Mouse (Mus musculus) mesoderm, embryonic 11.5 days (tissue): Measurements from ENCODE around the gene Zic2.
"Not testable (repeated sequence)": the region's sequence is repeated elsewhere in the genome, so short reads cannot be mapped to it uniquely, and the experiment has no call there.

Experiments used
- DNase-seq: peaks from one replicate; pipeline ENCODE4 v3.0.0-alpha.2; 2012; ENCODE audit warnings: low read depth, low spot score

Gene Zic2

GRCm38 (mm10) chr14:122474891-122475556, at the start of gene Zic2:
Gene Zic2 (plus strand): TSS chr14:122475435.
- peak; percentile 83 for DNase-seq

GRCm38 (mm10) chr14:122426529-122427203, 48.6 kb upstream of the Zic2 start:
- no peak for DNase-seq

- peak; percentile 50 for DNase-seq
Measured at GRCm38 (mm10) chr14:122427204-122427560, 48.1 kb upstream of the Zic2 start.

DNA sequence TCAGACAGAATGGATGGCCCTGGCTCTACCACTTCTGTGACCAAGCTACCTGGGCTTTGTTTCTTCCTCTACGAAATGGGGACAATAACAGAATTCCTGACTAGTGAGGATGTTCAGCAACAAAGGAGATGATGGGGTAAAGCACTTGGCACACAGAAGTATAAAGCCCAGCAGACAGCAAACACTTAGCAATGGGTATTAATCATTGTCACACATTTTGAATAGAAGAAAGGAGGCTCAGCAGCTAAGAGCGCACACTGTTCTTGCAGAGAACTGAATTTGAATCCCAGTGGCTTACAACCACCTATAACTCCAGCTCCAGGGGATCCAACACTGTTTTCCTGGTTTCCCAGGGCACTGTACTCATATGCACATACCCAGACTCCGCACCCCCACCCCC, 47.6 kb upstream of the Zic2 start:
- DNase-seq, result no peak

- no peak for DNase-seq
Measured at GRCm38 (mm10) chr14:122432558-122432957, 42.7 kb upstream of the Zic2 start.

- DNase-seq, result no peak
Measured at GRCm38 (mm10) chr14:122434039-122434438, 41.2 kb upstream of the Zic2 start.

GRCm38 (mm10) chr14:122436850-122437249, 38.4 kb upstream of the Zic2 start:
- DNase-seq, result no peak

DNA sequence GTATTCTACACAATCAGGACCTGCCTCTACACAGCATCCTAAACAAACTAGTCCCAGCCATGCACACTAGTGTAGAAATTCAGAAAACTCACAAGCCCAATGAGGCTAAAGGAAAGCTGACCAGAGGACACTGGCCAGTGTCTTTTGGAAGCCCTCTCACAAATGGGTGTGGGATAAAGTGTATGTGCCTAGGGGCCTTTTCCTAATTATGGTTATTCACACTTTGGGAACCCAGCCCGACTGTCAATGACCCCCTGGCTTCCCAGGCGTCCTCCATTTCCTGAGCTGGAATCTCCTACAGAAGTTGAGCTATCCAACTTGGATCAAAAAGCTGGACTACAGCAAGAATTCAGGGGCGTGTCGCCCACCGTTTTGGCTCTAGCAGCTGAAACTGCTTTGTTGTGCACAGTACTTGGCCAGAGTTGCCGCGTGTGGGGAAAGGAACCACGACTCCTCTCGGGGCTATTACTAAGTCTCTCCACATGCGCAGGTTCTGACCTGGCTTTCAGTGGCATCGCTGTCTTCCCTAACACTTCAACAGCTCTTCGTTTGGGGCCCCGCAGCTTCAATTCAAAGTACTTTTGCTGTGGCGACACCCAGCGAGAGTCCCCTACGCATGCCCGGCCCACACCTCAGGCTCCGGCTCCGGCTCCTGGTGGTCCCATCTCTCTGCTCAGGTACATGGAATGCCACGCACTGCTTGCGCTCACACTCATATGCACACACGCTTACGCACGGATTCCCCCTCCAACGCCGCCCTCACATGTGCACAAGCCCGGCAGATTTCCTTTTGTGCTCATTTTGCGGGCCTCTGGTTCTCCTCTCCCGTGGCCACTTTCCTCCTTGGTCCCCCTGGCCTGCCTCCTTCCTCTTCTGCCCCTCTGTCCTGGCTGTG, 25.4 kb upstream of the Zic2 start:
- no peak for DNase-seq

GRCm38 (mm10) chr14:122450496-122451382, 24.5 kb upstream of the Zic2 start, which contains the start of gene Gm5089:
Gene Gm5089 (minus strand): TSS chr14:122451115.
- peak; percentile 43 for DNase-seq

DNA sequence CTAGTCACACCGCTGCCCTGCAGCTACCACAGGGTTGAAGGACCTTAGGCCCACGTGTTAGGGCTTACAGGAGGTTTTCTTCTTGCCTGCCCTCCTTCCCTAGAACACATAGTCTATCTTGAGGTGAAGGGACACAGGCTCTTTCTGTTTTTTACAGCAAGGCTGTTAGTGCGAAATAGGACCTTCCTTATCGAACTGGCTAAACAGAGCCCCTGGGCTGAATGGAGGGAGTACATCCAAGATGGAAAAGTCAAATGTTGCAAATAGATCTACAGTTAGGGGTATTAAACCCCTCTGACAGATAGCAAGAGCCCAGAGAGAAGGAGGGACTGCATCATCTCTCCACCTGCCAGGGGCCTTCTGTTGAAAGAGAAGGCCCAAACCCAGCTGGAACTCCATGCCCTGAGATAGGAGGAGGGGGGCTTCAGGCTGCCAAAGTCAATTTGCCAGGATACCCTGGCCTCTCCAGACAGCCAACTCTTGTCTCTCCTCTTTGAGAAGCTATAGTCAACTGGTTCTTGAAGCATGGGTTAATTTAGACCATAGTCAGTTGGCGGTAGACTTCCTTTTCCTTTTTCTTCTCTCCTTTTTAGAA, 23.6 kb upstream of the Zic2 start:
- DNase-seq, result no peak

- peak; percentile 76 for DNase-seq
Measured at GRCm38 (mm10) chr14:122452701-122453387, 22.4 kb upstream of the Zic2 start.

DNA sequence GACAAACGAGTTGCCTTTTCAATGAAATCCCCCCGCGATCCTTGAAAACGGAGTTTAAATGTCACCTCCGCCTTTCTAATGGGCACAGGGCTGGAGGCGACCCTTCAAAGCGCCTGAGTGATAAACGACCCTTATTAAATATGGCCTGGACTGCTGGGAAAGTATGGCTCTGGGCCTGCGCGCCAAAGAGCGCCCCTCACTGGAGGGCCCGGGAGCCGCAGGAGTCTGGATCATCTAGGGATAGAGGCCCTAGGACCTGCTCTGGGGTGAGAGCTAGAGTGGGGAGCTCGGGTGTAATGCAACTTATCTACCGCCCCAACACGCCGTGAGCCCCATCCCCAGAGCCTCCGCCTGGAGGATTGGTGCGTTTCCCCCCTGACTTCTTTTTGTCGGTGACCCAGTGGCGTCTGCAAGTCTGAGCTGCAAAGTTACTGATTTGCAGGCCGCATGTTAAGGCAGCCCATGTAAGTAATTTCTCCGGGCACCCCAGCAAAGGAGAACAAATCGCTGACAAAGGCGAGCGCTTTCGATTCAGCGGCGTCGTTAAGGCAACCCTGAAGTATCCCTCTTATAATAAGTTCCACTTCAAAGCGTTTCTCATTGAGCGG, 21.7 kb upstream of the Zic2 start:
- DNase-seq, result peak; percentile 79

DNA sequence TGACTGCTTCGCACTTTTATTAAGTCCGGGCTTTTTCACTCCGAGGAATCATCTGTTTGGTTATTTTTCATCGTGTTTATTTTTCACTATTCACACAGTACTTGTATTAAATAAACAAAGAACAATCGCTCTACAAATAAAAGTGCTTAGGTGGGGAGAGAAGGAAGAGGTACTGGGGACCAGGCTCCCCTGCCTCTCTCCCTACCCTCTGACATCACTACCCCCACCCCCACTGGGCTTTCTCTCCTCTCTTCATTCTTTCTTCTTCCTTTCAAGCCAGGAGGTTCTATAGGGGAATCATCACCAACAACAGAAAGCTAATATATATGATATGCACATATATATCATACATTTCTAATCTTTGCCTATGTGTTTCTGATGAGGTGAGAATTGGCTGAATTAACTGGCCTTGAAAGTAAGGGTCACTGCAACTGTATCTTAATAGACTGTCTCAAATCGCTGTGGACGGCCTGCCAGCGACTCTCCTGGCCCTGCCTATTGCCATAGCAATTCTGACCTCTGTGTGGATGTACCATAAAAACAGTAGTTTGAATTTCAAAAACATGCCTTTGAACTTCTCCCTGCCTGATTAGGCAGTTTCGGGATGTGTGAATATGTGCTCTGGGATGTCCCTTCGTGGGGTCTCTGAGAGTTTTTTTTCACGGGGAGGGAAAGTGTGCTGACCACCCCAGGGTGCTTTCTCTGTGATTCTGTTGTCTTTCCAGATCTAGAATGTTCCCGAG, 21.1 kb upstream of the Zic2 start:
- DNase-seq, result peak; percentile 38

DNA sequence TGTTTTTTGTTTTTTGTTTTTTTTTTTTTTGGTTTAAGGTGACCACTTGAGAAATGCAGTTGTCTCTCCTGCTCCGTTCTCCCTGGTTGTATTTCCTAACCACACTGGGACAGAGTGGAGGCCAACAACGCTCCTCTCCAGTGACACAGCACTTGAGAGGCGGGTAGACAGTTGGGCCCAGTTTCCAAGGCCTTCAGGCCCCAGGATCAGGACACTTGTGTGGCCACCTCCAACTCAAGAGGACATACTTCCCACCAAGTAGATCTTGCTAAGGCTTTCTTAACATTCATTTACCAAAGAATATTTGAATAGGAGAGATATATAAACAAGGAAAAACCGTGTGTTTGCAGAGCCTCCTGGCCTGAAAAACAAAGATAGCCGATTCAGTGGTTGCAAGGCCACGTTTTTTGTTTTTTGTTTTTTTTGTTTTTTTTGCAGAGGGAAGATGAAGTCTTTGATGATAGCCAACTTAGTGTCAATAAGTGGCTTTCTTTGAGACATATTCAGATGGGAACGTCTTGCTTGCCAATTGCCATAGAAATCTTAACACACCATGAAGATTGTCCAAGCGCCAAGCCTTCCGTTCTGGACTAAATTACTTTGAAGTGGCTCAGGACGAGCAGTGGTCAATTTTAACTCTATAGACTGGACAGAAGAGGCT, 20.2 kb upstream of the Zic2 start:
- DNase-seq, result peak; percentile 15

DNA sequence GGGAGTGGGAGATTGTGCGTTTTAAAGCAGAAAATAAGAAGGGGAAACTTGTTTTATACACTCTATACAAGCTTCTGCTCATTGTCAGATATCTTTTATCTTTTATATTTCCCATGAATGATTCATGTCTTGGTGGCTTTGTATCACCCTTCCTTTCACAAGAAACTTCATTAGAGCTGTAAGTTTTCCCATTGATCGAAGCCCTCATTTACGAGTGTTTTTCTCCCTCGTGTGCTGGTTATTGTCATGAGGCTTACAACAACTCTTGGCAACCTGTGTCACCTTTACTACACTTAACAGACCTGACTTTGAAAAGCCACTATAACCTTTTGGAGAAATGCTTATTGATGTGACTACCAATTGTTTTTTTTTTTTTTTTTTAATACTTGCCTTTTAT, 19.7 kb upstream of the Zic2 start:
- DNase-seq, result no peak

- not testable (repeated sequence) for DNase-seq
Measured at GRCm38 (mm10) chr14:122459332-122459731, 15.9 kb upstream of the Zic2 start.

DNA sequence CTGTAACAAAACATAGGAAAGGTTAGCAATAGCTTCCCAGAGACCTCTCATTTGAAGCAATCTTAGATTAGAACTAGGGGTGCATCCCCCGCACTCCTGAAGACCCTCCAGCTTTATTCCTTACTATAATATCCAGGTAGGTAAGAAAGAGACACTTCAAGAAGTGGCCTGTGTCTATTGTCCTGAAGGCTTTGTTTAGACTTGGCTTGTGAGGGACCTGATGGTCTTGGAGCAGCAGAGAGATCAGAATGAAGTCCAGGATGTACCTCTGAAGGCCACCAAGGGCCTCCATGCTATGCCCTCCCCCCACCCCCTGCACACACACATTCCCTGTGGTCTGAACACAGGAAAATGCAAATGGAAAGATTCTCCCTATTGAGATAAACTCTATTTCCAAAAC, 15.5 kb upstream of the Zic2 start:
- no peak for DNase-seq

GRCm38 (mm10) chr14:122460226-122460625, 15.0 kb upstream of the Zic2 start:
- no peak for DNase-seq

DNA sequence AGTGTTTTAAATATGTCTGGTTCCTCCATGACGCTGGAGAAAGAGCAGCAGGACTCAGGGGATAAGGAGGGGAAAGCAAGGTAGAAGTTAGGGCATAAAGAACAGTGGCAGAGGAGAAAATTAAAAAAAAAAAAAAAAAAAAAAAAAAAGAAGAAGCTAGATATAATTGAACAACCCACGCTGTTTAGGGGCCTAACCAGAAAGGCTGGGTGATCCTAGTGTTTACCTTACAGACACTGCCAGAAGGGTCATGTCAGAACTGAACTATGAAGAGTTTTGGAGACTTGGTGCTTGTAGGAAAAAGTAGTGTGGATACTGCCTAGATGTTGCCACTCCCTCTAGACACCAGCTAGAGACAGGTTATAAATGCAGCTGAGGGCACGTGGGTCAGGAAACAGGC, 13.7 kb upstream of the Zic2 start:
- no peak for DNase-seq
